Mouse (Mus musculus) lung, postnatal 0 days (tissue): ENCODE data around the gene 2410015M20Rik.

Experiments
- CTCF ChIP-seq: IDR thresholded peaks from 2 replicates; pipeline ENCODE4 v1.5.1; 2016; ENCODE audit warnings: antibody characterized with exemption, mild to moderate bottlenecking
- EP300 ChIP-seq: IDR thresholded peaks from 2 replicates; pipeline ENCODE4 v1.6.1; 2016; ENCODE audit warnings: antibody characterized with exemption, mild to moderate bottlenecking, control low read depth

- no peak for TF ChIP-seq EP300
- TF ChIP-seq CTCF: no peak
Observed at GRCm38 (mm10) chr17:56585171-56585821, 24.3 kb downstream of the 2410015M20Rik start.
